Mouse (Mus musculus) heart, embryonic 16.5 days (tissue): ENCODE results near the gene Gm14685. TPM values are rescaled to one million over a fixed set of nuclear protein-coding genes. Genes with fewer than 3 reads are reported as not detected.
"Not testable (repeated sequence)": the region's sequence is repeated elsewhere in the genome, so short reads cannot be mapped to it uniquely, and the experiment has no call there.

Experiments
- ATAC-seq: fragments of 200-750 bp; cut with Nextera tagmentation; replicated peaks from 2 replicates; pipeline ENCODE4 v1.8.0; 2017; ENCODE audit warnings: moderate number of reproducible peaks; ENCODE audit not compliant: insufficient read depth, low FRiP score; ENCODE audit errors: extremely low read depth
- H3K27ac ChIP-seq: fragments of 300-500 bp; sonication (generic); 2 replicates; pipeline ENCODE4 v1.5.1; 2014; ENCODE audit warnings: mild to moderate bottlenecking, low read length, control low read depth, moderate library complexity
- H3K27me3 ChIP-seq: fragments of 300-500 bp; sonication (generic); 2 replicates; pipeline ENCODE4 v1.6.1; 2014; ENCODE audit warnings: low read length, mixed read lengths; ENCODE audit not compliant: control insufficient read depth, insufficient read depth
- H3K36me3 ChIP-seq: fragments of 300-500 bp; sonication (generic); 2 replicates; pipeline ENCODE4 v1.6.1; 2014; ENCODE audit not compliant: control insufficient read depth, insufficient read depth
- H3K4me1 ChIP-seq: fragments of 300-500 bp; sonication (generic); 2 replicates; pipeline ENCODE4 v1.6.1; 2014; ENCODE audit warnings: low read length, mixed read lengths; ENCODE audit not compliant: control insufficient read depth, insufficient read depth
- H3K4me2 ChIP-seq: fragments of 300-500 bp; sonication (generic); 2 replicates; pipeline ENCODE4 v1.6.1; 2014; ENCODE audit warnings: low read depth, mild to moderate bottlenecking, control low read depth, low read length
- H3K4me3 ChIP-seq: fragments of 300-500 bp; sonication (generic); 2 replicates; pipeline ENCODE4 v1.5.1; 2014; ENCODE audit warnings: mild to moderate bottlenecking, control low read depth, low read length
- H3K9ac ChIP-seq: fragments of 300-500 bp; sonication (generic); 2 replicates; pipeline ENCODE4 v1.6.1; 2014; ENCODE audit warnings: low read length, control low read depth
- H3K9me3 ChIP-seq: fragments of 300-500 bp; sonication (generic); replicated peaks from 2 replicates; pipeline ENCODE4 v1.6.1; 2016; ENCODE audit warnings: low read length; ENCODE audit not compliant: control insufficient read depth
- WGBS: fragments of 180-500 bp; shearing (Covaris S2); extraction: QIAGEN DNeasy Blood & Tissue Kit; methylation state at CpG from one replicate; pipeline ENCODE4 v1.1.7; 2014; 5-methylcytosine and 5-hydroxymethylcytosine counted together
- polyA plus RNA-seq: library from polyadenylated mRNA; unstranded; fragments of >200 nt; fragmentation: Nextera tagmentation; extraction: Ambion mirVana; gene quantifications from 2 replicates; pipeline ENCODE4 v1.2.1, GENCODE M21; 2015

The Gm14685 gene
- 0.05 and 0.11 TPM in 2 replicates for polyA plus RNA-seq

DNA sequence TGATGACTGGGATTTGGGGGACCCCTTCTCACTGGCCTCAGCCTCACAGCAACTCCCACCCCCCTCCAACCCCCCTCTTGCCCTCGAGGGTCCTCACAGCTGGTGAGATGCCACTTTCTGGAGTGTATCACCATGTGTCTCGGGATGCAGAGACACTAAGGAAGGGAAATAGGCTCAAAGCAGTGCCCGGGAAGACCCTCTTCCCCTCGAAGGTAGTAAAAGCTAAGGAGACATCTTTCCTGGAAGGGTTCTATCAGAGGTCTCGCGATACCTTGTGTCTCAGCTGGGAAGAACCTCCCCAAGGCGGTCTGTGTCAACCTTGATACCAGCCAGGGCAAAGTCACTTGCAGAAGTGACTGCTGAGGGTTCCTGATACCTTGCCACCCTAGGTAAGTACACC lies at the start of gene Gm14685:
Gm14685 (plus strand) TSS at position 301 of the 400 bp plus-strand sequence.
- H3K36me3 ChIP-seq, H3K27ac ChIP-seq, H3K9ac ChIP-seq, H3K4me2 ChIP-seq, ATAC-seq, H3K4me3 ChIP-seq, H3K9me3 ChIP-seq, H3K4me1 ChIP-seq, H3K27me3 ChIP-seq: not testable (repeated sequence)
- no CpG with 5 or more reads among the region's 7 CpGs for WGBS

DNA sequence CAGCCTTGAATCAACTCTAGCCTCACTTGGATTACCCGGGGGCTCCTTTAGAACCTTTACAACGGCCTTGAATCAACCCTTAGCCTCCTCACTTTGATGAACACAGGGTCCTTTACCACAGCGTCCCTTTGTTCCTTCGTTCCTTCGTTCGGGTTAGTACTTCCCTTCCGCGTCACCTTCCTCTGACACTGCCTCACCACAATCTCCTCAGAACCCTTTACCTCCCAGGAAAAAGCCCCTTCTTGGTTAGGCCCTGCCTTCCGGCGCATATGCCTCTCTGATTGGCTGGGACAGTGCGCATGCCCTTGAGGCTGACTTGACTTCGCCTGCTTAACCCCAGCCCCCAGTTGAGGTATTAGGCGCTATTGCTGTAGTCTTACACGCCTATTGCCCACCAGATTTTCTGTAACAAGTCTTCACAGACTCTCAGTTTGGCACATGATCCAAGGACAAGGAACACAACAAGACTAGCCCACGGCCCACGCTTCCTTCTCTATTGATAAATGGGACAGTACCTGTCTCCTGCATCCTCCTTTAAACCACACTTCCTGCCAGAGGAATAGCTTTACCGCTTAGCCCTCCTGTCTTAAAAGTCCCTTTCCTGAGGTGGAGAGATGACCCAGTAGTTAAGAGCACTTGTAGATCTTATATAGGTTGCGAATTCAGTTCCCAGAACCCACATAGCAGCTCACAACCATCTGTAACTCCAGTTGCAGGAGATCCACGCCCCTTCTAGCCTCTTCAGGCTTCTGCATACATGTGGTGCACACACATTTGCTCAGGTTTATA lies 34.4 kb upstream of the Gm14685 start, which contains the start of gene Xlr4a:
Xlr4a (minus strand) TSS at position 212 of the 789 bp plus-strand sequence.
- H3K36me3 ChIP-seq, H3K27ac ChIP-seq, H3K9me3 ChIP-seq, ATAC-seq, H3K4me1 ChIP-seq, H3K4me3 ChIP-seq, H3K27me3 ChIP-seq, H3K9ac ChIP-seq, H3K4me2 ChIP-seq: not testable (repeated sequence)
- 81% methylated on average over 17 of the region's 19 CpGs for WGBS

DNA sequence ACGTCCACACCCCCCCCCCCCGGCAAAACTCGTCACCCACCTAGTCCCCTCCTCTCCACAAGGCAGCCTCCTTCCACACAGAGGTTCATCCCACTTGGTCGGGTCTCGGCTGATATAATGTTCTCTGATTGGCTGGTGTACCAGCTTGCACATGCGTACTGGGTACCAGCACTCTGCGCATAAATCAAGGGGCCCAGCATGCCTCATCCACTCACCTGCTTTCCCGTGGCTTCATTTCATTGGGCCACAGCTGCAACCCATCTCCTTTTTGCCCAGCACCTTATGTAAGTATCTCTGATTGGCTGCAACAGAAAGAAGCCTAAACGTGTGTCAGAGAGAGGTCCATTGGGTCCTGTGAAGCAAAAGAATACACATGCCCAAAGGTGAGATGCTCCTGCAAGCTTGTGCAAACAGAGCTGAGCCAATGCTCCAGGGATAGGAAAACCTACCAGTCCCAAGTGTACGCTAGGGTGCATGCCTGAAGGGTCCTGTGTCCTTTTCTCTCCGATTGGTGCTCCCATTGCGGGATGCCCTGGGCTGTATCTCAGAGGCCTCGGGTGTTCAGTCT lies 19.8 kb upstream of the Gm14685 start, which contains the start of gene Xlr3a:
Xlr3a (minus strand) TSS at position 155 of the 568 bp plus-strand sequence.
- H3K9me3 ChIP-seq, ATAC-seq, H3K4me1 ChIP-seq, H3K27me3 ChIP-seq, H3K4me3 ChIP-seq, H3K4me2 ChIP-seq, H3K9ac ChIP-seq, H3K36me3 ChIP-seq, H3K27ac ChIP-seq: not testable (repeated sequence)
- 75% methylated on average over 12 of the region's 13 CpGs for WGBS

DNA sequence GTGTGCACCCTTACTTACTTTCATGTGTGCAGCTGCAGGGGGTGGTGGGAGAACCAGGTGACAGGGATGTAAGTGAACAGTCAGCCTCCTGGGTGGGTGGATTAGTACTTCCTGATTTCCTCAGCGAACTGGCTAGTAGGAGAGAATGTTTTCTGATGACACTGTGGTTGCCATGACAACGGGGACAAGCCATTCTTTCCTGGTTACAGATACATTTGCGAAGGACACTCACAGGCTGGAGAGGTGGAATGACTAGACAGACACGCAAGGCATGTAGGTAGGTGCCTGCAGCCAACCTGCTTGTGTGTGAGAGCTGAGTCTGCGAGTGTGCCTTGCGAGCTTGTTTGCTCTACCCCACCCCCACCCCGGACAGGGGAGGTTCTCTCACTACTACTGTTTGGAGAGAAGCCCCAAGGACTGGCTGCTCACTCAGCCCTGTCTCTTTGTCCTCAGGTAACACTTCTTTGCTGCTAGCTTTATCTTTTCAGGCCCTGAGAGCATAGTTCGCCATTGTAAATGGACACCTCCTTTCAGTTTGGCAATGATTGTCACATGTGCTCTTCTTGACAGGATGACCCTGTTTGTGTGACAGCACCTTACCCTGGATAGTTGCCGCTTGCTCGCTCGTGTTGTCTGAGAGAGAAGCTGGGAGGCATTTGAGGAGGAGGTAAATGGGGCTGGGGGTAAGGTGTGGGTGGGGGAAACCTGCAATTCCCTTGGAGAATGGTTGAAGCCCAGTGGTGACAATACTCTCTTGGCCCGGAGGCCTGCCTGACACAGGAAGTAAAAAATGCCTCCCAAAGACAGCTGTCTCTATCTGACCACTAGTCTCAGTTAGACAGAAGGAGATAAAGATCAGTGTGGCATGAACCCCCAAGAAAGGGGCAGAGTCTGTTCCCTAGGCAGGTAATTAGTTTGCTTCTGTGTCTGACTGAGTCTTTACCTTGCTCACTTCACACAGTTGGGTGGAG lies 6.3 kb downstream of the Gm14685 start:
- no CpG with 5 or more reads among the region's 12 CpGs for WGBS
- H3K27me3 ChIP-seq, H3K27ac ChIP-seq, H3K4me2 ChIP-seq, H3K9me3 ChIP-seq, H3K9ac ChIP-seq, H3K36me3 ChIP-seq, H3K4me1 ChIP-seq, H3K4me3 ChIP-seq: not testable (repeated sequence)
- peak; percentile 32; the same call in 1 of the 2 replicates for ATAC-seq

DNA sequence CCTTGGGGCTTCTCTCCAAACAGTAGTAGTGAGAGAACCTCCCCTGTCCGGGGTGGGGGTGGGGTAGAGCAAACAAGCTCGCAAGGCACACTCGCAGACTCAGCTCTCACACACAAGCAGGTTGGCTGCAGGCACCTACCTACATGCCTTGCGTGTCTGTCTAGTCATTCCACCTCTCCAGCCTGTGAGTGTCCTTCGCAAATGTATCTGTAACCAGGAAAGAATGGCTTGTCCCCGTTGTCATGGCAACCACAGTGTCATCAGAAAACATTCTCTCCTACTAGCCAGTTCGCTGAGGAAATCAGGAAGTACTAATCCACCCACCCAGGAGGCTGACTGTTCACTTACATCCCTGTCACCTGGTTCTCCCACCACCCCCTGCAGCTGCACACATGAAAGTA lies 26.4 kb downstream of the Gm14685 start:
- no CpG with 5 or more reads among the region's 7 CpGs for WGBS
- not testable (repeated sequence) for H3K4me1 ChIP-seq, H3K9me3 ChIP-seq, H3K4me2 ChIP-seq, H3K9ac ChIP-seq, H3K4me3 ChIP-seq, H3K36me3 ChIP-seq, H3K27ac ChIP-seq, H3K27me3 ChIP-seq
- peak; percentile 28; the same call in 1 of the 2 replicates for ATAC-seq

DNA sequence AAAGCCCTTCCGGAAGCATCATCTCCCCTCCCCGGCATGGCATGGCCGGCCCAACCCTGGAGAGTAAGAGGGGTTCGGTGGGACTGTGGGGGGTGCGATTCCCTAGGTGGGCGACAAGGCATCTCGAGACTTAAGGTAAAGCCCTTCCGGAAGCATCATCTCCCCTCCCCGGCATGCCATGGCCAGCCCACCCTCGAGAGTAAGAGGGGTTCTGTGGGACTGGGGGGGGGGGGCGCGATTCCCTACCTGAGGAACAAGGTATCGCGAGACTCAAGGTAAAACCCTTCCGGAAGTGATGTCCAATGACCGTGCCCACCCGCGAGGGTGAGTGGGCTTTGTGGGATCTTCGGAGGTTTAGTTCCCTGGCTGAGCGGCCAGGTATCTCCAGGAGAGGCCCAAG lies 31.6 kb downstream of the Gm14685 start, which contains the start of gene Xlr5b:
Xlr5b (plus strand) TSS at position 301 of the 400 bp plus-strand sequence.
- WGBS = no CpG with 5 or more reads among the region's 20 CpGs
- not testable (repeated sequence) for H3K9ac ChIP-seq

DNA sequence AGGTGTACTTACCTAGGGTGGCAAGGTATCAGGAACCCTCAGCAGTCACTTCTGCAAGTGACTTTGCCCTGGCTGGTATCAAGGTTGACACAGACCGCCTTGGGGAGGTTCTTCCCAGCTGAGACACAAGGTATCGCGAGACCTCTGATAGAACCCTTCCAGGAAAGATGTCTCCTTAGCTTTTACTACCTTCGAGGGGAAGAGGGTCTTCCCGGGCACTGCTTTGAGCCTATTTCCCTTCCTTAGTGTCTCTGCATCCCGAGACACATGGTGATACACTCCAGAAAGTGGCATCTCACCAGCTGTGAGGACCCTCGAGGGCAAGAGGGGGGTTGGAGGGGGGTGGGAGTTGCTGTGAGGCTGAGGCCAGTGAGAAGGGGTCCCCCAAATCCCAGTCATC lies 32.5 kb downstream of the Gm14685 start, which contains the start of gene DXBay18:
DXBay18 (minus strand) TSS at position 101 of the 400 bp plus-strand sequence.
- H3K27ac ChIP-seq, ATAC-seq, H3K4me1 ChIP-seq, H3K4me2 ChIP-seq, H3K36me3 ChIP-seq, H3K9me3 ChIP-seq, H3K4me3 ChIP-seq, H3K9ac ChIP-seq, H3K27me3 ChIP-seq: not testable (repeated sequence)
- no CpG with 5 or more reads among the region's 7 CpGs for WGBS

More for the DNA sequence above, 31.6 kb downstream of the Gm14685 start, which contains the start of gene Xlr5b:
- not testable (repeated sequence) for ATAC-seq, H3K4me3 ChIP-seq, H3K27me3 ChIP-seq, H3K4me2 ChIP-seq, H3K4me1 ChIP-seq, H3K27ac ChIP-seq, H3K36me3 ChIP-seq, H3K9me3 ChIP-seq

DNA sequence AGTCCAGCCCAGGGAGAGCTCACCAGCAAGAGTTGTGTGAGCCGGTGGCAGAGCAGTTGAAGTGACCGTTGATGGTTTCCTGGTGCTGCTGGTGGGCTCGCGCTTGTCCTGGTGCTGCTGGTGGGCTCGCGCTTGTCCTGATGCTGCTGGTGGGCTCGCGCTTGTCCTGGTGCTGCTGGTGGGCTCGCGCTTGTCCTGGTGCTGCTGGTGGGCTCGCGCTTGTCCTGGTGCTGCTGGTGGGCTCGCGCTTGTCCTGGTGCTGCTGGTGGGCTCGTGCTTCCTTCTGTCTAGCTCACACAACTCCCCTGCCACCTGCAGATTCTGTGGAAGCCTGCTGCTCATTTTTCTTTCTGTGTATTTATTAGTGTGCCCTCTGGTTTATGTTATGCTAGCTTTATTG lies 60.0 kb downstream of the Gm14685 start, which contains the start of gene Spin2d:
Spin2d (minus strand) TSS at position 101 of the 400 bp plus-strand sequence.
- not testable (repeated sequence) for H3K4me1 ChIP-seq, H3K36me3 ChIP-seq, H3K9me3 ChIP-seq, H3K27me3 ChIP-seq, H3K9ac ChIP-seq, ATAC-seq, H3K27ac ChIP-seq, H3K4me2 ChIP-seq, H3K4me3 ChIP-seq
- 68% methylated on average over 6 of the region's 15 CpGs for WGBS
